Mouse (Mus musculus): Measurements from ENCODE around the gene Zfhx3. TPM values are rescaled to one million over a fixed set of nuclear protein-coding genes. Genes with fewer than 3 reads are reported as not detected.

The Zfhx3 gene
- polyA plus RNA-seq, 1 experiment from 2014 or later: 3.3 TPM

DNA sequence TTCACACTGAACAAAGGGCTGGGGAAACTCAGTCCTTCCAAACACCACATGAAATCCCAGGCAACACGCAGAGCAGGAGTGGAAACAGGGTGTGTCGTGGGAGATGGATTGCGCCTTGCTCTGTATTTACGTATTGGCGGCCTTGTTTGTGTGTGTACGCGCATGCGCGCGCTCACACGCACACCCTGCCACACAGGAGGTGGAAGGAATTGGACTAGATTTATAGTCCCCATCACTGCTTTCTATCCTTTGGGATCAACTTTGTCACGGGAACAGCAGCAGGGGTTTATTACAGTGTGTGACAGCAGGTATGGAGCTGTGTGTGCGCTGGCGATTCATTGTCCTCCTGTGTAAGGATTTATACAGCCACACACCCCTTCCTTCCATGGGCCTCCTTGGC lies 228.4 kb downstream of the Zfhx3 start:
- H3K4me3 ChIP-seq (ENCODE audit: low read length): no peak overlapping the region
- H3K36me3 ChIP-seq (ENCODE audit: control insufficient read depth, insufficient read depth): no peaks in the 10 kb centered on the region
- H3K27ac ChIP-seq (ENCODE audit: low read length): no peak overlapping the region
- no peaks in the 10 kb centered on the region for H3K27me3 ChIP-seq (ENCODE audit: control insufficient read depth, insufficient read depth, low read length)
- no peaks in the 10 kb centered on the region for H3K4me1 ChIP-seq (ENCODE audit: control insufficient read depth, insufficient read depth, low read length)
- 92% methylated on average over 14 of the region's 14 CpGs for WGBS
- H3K4me2 ChIP-seq (ENCODE audit: low read depth, low read length): no peak overlapping the region
- H3K9ac ChIP-seq (ENCODE audit: low read length): no peak overlapping the region
- H3K9me3 ChIP-seq (replicated peaks; ENCODE audit: control insufficient read depth, low read length): no peaks in the 10 kb centered on the region
- no peak for ATAC-seq (replicated peaks; ENCODE audit: extremely low read depth, insufficient read depth, low FRiP score)

DNA sequence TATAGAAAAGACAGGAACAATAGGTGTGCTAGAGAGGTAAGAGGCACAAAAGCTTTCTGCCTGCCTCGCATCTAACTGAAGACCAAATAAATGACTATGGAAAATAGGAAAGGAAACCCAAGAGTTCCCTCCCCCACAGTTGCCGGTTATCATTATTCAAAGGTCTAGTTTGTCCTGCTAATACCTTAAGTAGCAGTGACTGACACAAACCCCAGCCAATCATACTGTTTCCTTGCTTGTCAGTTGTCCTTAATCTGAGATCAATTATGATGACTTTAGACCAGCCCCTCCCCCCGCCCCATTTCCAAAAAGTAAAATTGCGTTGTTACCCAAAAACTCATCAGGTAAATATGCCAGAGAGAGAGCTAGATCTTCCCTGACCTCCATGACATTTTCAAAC lies 240.9 kb downstream of the Zfhx3 start:
- Histone ChIP-seq H3K9me3 (replicated peaks; ENCODE audit: control insufficient read depth, low read length) (no peaks in the 10 kb centered on the region), H3K9ac (ENCODE audit: low read length) (no peak overlapping the region), H3K27me3 (ENCODE audit: control insufficient read depth, insufficient read depth, low read length) (no peaks in the 10 kb centered on the region), H3K4me2 (ENCODE audit: low read depth, low read length) (no peak overlapping the region), H3K4me3 (ENCODE audit: low read length) (no peak overlapping the region), H3K36me3 (ENCODE audit: control insufficient read depth, insufficient read depth) (no peaks in the 10 kb centered on the region), H3K4me1 (ENCODE audit: control insufficient read depth, insufficient read depth, low read length) (no peaks in the 10 kb centered on the region), H3K27ac (ENCODE audit: low read length) (no peak overlapping the region)
- no peak for ATAC-seq (replicated peaks; ENCODE audit: extremely low read depth, insufficient read depth, low FRiP score)
- 73% methylated on average over 4 of the region's 4 CpGs for WGBS

DNA sequence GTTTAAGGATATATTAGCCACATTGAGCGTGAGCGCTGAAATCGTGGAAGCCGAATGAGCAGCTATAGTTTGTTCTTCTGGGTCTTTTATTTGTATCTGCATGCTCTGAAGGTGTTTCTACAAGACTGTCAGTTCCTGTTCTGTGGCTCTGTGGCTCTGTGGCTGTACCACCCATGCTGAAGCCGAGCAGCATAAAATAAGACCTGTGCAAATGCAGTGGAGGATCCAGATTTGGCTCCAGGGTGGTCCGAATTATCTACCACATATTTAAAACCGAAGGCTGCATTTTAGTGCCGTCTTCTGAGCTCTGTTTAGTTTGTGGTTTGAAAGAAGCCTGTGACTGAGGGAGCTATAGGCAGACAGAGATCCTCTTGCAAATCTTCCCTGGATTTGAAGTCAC lies 241.5 kb downstream of the Zfhx3 start:
- H3K4me2 ChIP-seq (ENCODE audit: low read depth, low read length): no peak overlapping the region
- no peak for ATAC-seq (replicated peaks; ENCODE audit: extremely low read depth, insufficient read depth, low FRiP score)
- H3K9me3 ChIP-seq (replicated peaks; ENCODE audit: control insufficient read depth, low read length): no peaks in the 10 kb centered on the region
- no peaks in the 10 kb centered on the region for H3K4me1 ChIP-seq (ENCODE audit: control insufficient read depth, insufficient read depth, low read length)
- H3K36me3 ChIP-seq (ENCODE audit: control insufficient read depth, insufficient read depth): no peaks in the 10 kb centered on the region
- WGBS: 71% methylated on average over 8 of the region's 8 CpGs
- no peaks in the 10 kb centered on the region for H3K27me3 ChIP-seq (ENCODE audit: control insufficient read depth, insufficient read depth, low read length)
- no peak overlapping the region for H3K9ac ChIP-seq (ENCODE audit: low read length)
- H3K4me3 ChIP-seq (ENCODE audit: low read length): no peak overlapping the region
- H3K27ac ChIP-seq (ENCODE audit: low read length): no peak overlapping the region

DNA sequence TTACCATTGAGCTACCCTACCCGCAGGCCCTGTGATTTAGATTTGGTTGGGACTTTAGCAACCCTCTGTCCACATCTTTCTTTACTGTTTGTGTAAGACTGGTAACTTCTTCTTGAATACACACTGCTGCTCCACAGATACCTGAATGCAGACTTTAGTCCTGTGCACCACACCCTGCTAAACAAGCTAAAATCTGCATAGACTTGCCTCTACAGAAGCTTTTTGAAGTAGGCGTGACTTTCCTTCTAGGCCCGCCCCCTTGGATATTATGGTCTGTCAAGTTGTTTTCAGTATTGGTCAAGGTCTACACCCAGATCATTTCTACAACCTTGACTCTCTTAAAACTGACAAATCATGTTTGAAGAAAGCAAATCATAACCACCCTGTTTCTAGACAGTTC lies 243.8 kb downstream of the Zfhx3 start:
- ATAC-seq (replicated peaks; ENCODE audit: extremely low read depth, insufficient read depth, low FRiP score): no peak
- 73% methylated on average over 3 of the region's 3 CpGs for WGBS
- Histone ChIP-seq H3K27me3 (ENCODE audit: control insufficient read depth, insufficient read depth, low read length) (no peaks in the 10 kb centered on the region), H3K4me3 (ENCODE audit: low read length) (no peak overlapping the region), H3K27ac (ENCODE audit: low read length) (no peak overlapping the region), H3K9me3 (replicated peaks; ENCODE audit: control insufficient read depth, low read length) (0 out of 2 replicates have a peak, but pooled peaks cover 3% of the 10 kb centered on the region), H3K4me2 (ENCODE audit: low read depth, low read length) (no peak overlapping the region), H3K36me3 (ENCODE audit: control insufficient read depth, insufficient read depth) (no peaks in the 10 kb centered on the region), H3K4me1 (ENCODE audit: control insufficient read depth, insufficient read depth, low read length) (no peaks in the 10 kb centered on the region), H3K9ac (ENCODE audit: low read length) (no peak overlapping the region)

DNA sequence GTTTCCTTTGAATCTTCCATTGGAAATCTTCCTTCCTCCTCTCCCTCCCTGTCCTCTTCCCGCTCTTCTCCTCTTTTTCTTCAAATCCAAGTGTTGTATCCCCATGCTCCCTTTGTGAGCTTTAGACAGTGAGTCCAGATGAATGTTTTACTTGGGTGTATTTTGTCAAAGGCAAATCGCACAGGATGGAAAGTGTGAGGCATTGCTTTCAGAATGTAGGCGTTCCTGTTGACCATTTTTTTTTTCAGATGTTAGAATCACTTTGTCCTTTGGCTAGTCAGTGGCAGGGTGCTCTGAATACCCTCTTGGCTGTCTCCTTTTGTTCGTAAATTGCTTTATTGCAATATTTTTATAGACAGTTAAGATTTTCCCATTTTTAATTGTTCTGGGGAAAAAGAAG lies 245.6 kb downstream of the Zfhx3 start:
- H3K9ac ChIP-seq (ENCODE audit: low read length): no peak overlapping the region
- H3K36me3 ChIP-seq (ENCODE audit: control insufficient read depth, insufficient read depth): no peaks in the 10 kb centered on the region
- no peak for ATAC-seq (replicated peaks; ENCODE audit: extremely low read depth, insufficient read depth, low FRiP score)
- no peak overlapping the region for H3K27ac ChIP-seq (ENCODE audit: low read length)
- no peaks in the 10 kb centered on the region for H3K27me3 ChIP-seq (ENCODE audit: control insufficient read depth, insufficient read depth, low read length)
- no peak overlapping the region for H3K4me2 ChIP-seq (ENCODE audit: low read depth, low read length)
- no peaks in the 10 kb centered on the region for H3K4me1 ChIP-seq (ENCODE audit: control insufficient read depth, insufficient read depth, low read length)
- H3K9me3 ChIP-seq (replicated peaks; ENCODE audit: control insufficient read depth, low read length): 0 out of 2 replicates have a peak, but pooled peaks cover 3% of the 10 kb centered on the region
- 68% methylated on average over 4 of the region's 4 CpGs for WGBS
- H3K4me3 ChIP-seq (ENCODE audit: low read length): no peak overlapping the region

DNA sequence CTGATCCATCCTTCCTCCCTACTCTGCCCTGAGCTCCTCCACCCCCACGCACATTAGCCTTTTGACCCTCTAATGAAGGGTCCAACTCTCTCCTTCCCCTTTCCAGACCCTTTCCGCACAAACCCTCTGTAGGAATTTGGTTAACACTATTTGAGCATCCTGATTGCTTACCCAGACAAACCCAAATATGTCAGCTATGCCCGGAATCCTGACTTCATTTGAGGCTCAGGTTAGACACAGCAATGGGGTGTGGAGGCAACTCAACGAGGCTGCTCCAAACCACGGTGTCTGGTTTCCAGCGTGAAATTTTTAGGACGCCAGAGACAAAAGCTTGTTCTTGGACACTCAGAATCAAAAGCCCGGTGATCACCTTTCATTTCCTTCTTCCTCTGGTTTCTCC lies 252.1 kb downstream of the Zfhx3 start:
- Histone ChIP-seq H3K27me3 (ENCODE audit: control insufficient read depth, insufficient read depth, low read length) (no peaks in the 10 kb centered on the region), H3K9me3 (replicated peaks; ENCODE audit: control insufficient read depth, low read length) (0 out of 2 replicates have a peak, but pooled peaks cover 3% of the 10 kb centered on the region), H3K4me3 (ENCODE audit: low read length) (no peak overlapping the region), H3K4me2 (ENCODE audit: low read depth, low read length) (no peak overlapping the region), H3K4me1 (ENCODE audit: control insufficient read depth, insufficient read depth, low read length) (no peaks in the 10 kb centered on the region), H3K9ac (ENCODE audit: low read length) (no peak overlapping the region), H3K27ac (ENCODE audit: low read length) (no peak overlapping the region), H3K36me3 (ENCODE audit: control insufficient read depth, insufficient read depth) (no peaks in the 10 kb centered on the region)
- 33% methylated on average over 8 of the region's 8 CpGs for WGBS
- no peak for ATAC-seq (replicated peaks; ENCODE audit: extremely low read depth, insufficient read depth, low FRiP score)

DNA sequence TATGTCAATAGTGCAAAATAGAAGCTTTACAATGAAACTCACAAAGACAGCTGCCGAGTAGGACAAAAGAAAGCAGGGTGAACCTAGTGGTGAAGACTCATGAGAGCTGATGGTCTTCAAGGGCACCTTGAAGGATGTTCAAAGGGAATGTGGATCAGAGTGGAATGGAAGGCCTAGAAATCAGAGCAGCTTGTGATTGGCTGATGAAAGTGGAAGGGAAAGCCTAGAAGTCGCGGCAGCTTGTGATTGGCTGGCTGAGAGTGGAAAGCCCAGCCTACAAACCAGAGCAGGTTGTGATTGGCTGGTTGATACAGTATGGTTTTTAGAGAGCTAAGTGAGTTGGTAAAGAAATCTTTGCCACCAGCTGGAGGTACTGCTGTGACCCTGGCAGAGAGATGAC lies 272.6 kb downstream of the Zfhx3 start:
- H3K4me3 ChIP-seq (ENCODE audit: low read length): no peak overlapping the region
- H3K4me2 ChIP-seq (ENCODE audit: low read depth, low read length): no peak overlapping the region
- H3K36me3 ChIP-seq (ENCODE audit: control insufficient read depth, insufficient read depth): no peaks in the 10 kb centered on the region
- H3K9me3 ChIP-seq (replicated peaks; ENCODE audit: control insufficient read depth, low read length): no peaks in the 10 kb centered on the region
- no peak overlapping the region for H3K27ac ChIP-seq (ENCODE audit: low read length)
- H3K4me1 ChIP-seq (ENCODE audit: control insufficient read depth, insufficient read depth, low read length): peaks cover 6% of the 10 kb centered on the region
- no peaks in the 10 kb centered on the region for H3K27me3 ChIP-seq (ENCODE audit: control insufficient read depth, insufficient read depth, low read length)
- ATAC-seq (replicated peaks; ENCODE audit: extremely low read depth, insufficient read depth, low FRiP score): no peak
- WGBS: 95% methylated on average over 3 of the region's 3 CpGs
- no peak overlapping the region for H3K9ac ChIP-seq (ENCODE audit: low read length)

DNA sequence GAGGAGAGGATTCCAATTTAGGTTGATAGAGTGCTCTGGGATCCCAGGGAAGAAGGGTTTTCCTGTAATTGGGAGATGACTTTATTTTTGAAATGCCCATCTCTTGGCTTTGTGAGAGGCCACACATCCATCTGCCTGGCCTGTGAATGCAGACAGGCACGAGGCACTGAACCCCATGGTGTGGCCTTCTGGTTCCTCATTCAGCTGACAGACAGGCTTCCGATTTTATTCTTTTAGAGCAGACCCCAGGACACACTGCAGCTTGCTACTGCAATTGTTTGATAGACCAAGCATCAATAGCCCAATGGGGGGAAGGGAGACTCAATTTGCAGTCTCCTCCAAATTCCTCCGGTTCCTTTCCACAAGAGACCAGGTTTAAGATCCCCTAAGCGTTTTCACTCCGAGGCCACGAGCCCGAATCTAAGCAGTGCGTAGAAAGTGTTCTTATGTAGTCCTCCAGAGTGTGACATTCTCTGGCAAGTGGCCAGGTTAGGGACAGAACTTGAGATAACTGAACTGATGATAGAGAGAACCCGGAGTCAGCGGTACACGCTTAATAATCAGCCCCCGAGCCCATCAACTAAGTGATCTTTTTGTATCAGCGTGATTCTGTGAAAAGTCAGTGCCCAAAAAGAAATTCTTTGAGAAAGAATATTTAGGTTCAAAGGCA lies 275.9 kb downstream of the Zfhx3 start:
- no peaks in the 10 kb centered on the region for H3K36me3 ChIP-seq (ENCODE audit: control insufficient read depth, insufficient read depth)
- no peaks in the 10 kb centered on the region for H3K9me3 ChIP-seq (replicated peaks; ENCODE audit: control insufficient read depth, low read length)
- no peak overlapping the region for H3K9ac ChIP-seq (ENCODE audit: low read length)
- H3K4me2 ChIP-seq (ENCODE audit: low read depth, low read length): peak overlapping the region; percentile 46
- H3K27ac ChIP-seq (ENCODE audit: low read length): no peak overlapping the region
- 14% methylated on average over 13 of the region's 13 CpGs for WGBS
- H3K4me3 ChIP-seq (ENCODE audit: low read length): peak overlapping the region; percentile 15
- H3K4me1 ChIP-seq (ENCODE audit: control insufficient read depth, insufficient read depth, low read length): peaks cover 6% of the 10 kb centered on the region
- no peaks in the 10 kb centered on the region for H3K27me3 ChIP-seq (ENCODE audit: control insufficient read depth, insufficient read depth, low read length)
- ATAC-seq (replicated peaks; ENCODE audit: extremely low read depth, insufficient read depth, low FRiP score): no peak

DNA sequence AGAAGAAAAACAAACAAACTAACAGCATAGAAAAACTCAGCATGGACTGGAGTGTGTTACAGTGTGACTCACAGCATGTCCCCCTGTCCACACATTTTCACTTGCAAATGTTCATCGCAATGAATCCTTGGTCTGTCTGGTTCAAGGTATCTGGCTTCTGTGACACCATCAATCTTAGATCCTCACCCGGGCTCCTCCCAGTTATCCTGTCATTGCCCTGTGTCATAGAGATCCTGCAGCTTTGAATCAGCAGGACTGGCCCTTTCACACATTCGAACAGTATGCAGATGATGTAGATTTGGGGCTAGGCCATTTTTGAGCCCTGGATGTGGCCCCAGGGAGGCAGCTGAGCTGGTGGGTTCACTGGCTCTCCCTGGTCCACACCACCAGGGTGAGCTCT lies 278.1 kb downstream of the Zfhx3 start:
- peaks cover 6% of the 10 kb centered on the region for H3K4me1 ChIP-seq (ENCODE audit: control insufficient read depth, insufficient read depth, low read length)
- no peaks in the 10 kb centered on the region for H3K9me3 ChIP-seq (replicated peaks; ENCODE audit: control insufficient read depth, low read length)
- H3K27me3 ChIP-seq (ENCODE audit: control insufficient read depth, insufficient read depth, low read length): no peaks in the 10 kb centered on the region
- no peak overlapping the region for H3K9ac ChIP-seq (ENCODE audit: low read length)
- H3K27ac ChIP-seq (ENCODE audit: low read length): no peak overlapping the region
- no peak for ATAC-seq (replicated peaks; ENCODE audit: extremely low read depth, insufficient read depth, low FRiP score)
- 62% methylated on average over 3 of the region's 3 CpGs for WGBS
- no peak overlapping the region for H3K4me3 ChIP-seq (ENCODE audit: low read length)
- H3K4me2 ChIP-seq (ENCODE audit: low read depth, low read length): no peak overlapping the region
- no peaks in the 10 kb centered on the region for H3K36me3 ChIP-seq (ENCODE audit: control insufficient read depth, insufficient read depth)

All from heart, embryonic 16.5 days (tissue).